Comparison of ENCODE assay signal across 19 mouse cellular contexts in the genomic region with DNA sequence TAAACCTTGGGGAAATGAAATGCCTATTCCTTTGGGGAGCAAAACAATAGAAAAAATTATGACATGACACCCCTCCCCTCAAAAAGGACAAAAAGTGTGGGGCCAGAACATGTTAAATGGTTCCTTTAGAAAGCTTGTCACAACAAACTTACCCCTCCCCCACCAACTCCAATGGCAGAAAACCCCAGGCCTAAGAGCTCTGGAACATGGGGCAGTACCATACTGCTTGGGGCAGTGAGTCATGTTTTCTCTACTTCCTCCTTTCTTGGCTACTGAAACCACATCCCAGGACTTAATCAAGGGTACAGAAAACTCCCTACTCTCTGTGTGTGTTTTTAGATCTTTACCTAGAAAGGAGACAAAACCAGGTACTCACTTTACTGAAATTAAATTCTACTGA.
DNase-seq lines count a peak whose midpoint lies in the region; ATAC-seq and TF ChIP-seq lines count a peak whose summit lies in the region.
"Had no signal": no experiment of that assay in that cellular context is flagged by ENCODE, and none has a peak within 500 bp of the region (broad histone marks: within the 10 kb centered on the region; RNA-seq: fewer than 3 reads in every experiment).

No protein-coding gene starts in this region.

- no peak overlapping the region for H3K4me2 ChIP-seq in embryonic facial prominence, embryonic 14.5 days (ENCODE audit: low read depth, low read length)
- H3K4me2 ChIP-seq in myocyte (ENCODE audit: low read depth) = peak overlapping the region; percentile 12
- H3K4me2 ChIP-seq in kidney, embryonic 14.5 days (replicated peaks; ENCODE audit: low read depth, low read length) = no peak overlapping the region
- H3K4me2 ChIP-seq in intestine, embryonic 15.5 days (replicated peaks) = no peak overlapping the region
- H3K4me2 ChIP-seq: embryonic facial prominence, embryonic 15.5 days; hindbrain, embryonic 12.5 days; liver, embryonic 13.5 days; midbrain, embryonic 12.5 days; neural tube, embryonic 13.5 days; stomach, embryonic 15.5 days had no signal

- no peak overlapping the region for H3K27ac ChIP-seq in embryonic facial prominence, embryonic 14.5 days (replicated peaks; ENCODE audit: low read depth, low read length)
- no peak overlapping the region for H3K27ac ChIP-seq in embryonic facial prominence, embryonic 10.5 days (replicated peaks)
- no peak overlapping the region for H3K27ac ChIP-seq in kidney, embryonic 14.5 days (ENCODE audit: low read depth, low read length)
- no peak overlapping the region for H3K27ac ChIP-seq in intestine, embryonic 15.5 days
- H3K27ac ChIP-seq: embryonic facial prominence, embryonic 15.5 days; hindbrain, embryonic 12.5 days; limb, embryonic 10.5 days; liver, embryonic 13.5 days; midbrain, embryonic 12.5 days; neural tube, embryonic 13.5 days; stomach, embryonic 15.5 days had no signal

- H3K4me1 ChIP-seq in embryonic facial prominence, embryonic 14.5 days (ENCODE audit: control insufficient read depth, insufficient read depth, low read length) = no peaks in the 10 kb centered on the region
- no peaks in the 10 kb centered on the region for H3K4me1 ChIP-seq in embryonic facial prominence, embryonic 10.5 days
- H3K4me1 ChIP-seq in kidney, embryonic 14.5 days (ENCODE audit: control insufficient read depth, insufficient read depth, low read length) = no peaks in the 10 kb centered on the region
- no peaks in the 10 kb centered on the region for H3K4me1 ChIP-seq in intestine, embryonic 15.5 days (replicated peaks)
- H3K4me1 ChIP-seq: embryonic facial prominence, embryonic 15.5 days; hindbrain, embryonic 12.5 days; limb, embryonic 10.5 days; liver, embryonic 13.5 days; midbrain, embryonic 12.5 days; stomach, embryonic 15.5 days had no signal

- TF ChIP-seq POLR2A in myocyte (IDR thresholded peaks at IDR 0.05; ENCODE audit: insufficient read length, low read depth) = no peak

- no peak overlapping the region for H3ac ChIP-seq in myocyte (ENCODE audit: control insufficient read depth, insufficient read length)

- peak; percentile 33 for DNase-seq in embryonic facial prominence, embryonic 14.5 days (ENCODE audit: low spot score)
- DNase-seq in embryonic facial prominence, embryonic 10.5 days (ENCODE audit: low spot score) = no peak
- no peak for DNase-seq in layer of hippocampus, adult 8-10 months (ENCODE audit: low spot score in 2 of 2)
- DNase-seq: cerebellum, adult 11-12 months; kidney, adult 18-20 months; kidney, postnatal 36 days; liver, embryonic 13.5 days; thymus, postnatal 36 days had no signal

- H3K79me2 ChIP-seq in myocyte (ENCODE audit: control insufficient read depth, insufficient read depth) = no peaks in the 10 kb centered on the region

- H3K27me3 ChIP-seq in embryonic facial prominence, embryonic 14.5 days (replicated peaks; ENCODE audit: control insufficient read depth, insufficient read depth, low read length) = no peaks in the 10 kb centered on the region
- no peaks in the 10 kb centered on the region for H3K27me3 ChIP-seq in embryonic facial prominence, embryonic 10.5 days (replicated peaks; ENCODE audit: low read depth, poor library complexity, severe bottlenecking)
- H3K27me3 ChIP-seq in myocyte (ENCODE audit: control insufficient read depth, insufficient read depth, insufficient read length) = no peaks in the 10 kb centered on the region
- H3K27me3 ChIP-seq in kidney, embryonic 14.5 days (ENCODE audit: control insufficient read depth, insufficient read depth, low read length) = no peaks in the 10 kb centered on the region
- H3K27me3 ChIP-seq in intestine, embryonic 15.5 days (replicated peaks) = no peaks in the 10 kb centered on the region
- H3K27me3 ChIP-seq: embryonic facial prominence, embryonic 15.5 days; hindbrain, embryonic 12.5 days; liver, embryonic 13.5 days; midbrain, embryonic 12.5 days; neural tube, embryonic 13.5 days; stomach, embryonic 15.5 days had no signal

- no peak overlapping the region for H3K4me3 ChIP-seq in embryonic facial prominence, embryonic 14.5 days (ENCODE audit: low read depth, low read length)
- H3K4me3 ChIP-seq in embryonic facial prominence, embryonic 10.5 days = no peak overlapping the region
- H3K4me3 ChIP-seq in myocyte = no peak overlapping the region
- no peak overlapping the region for H3K4me3 ChIP-seq in kidney, embryonic 14.5 days (ENCODE audit: low read length)
- no peak overlapping the region for H3K4me3 ChIP-seq in intestine, embryonic 15.5 days (replicated peaks)
- H3K4me3 ChIP-seq: embryonic facial prominence, embryonic 15.5 days; hindbrain, embryonic 12.5 days; limb, embryonic 10.5 days; liver, embryonic 13.5 days; midbrain, embryonic 12.5 days; neural tube, embryonic 13.5 days; stomach, embryonic 15.5 days had no signal

- peaks cover 21% of the 10 kb centered on the region for H3K36me3 ChIP-seq in embryonic facial prominence, embryonic 14.5 days (ENCODE audit: control insufficient read depth, insufficient read depth, low read length)
- peaks cover 18% of the 10 kb centered on the region for H3K36me3 ChIP-seq in embryonic facial prominence, embryonic 10.5 days (replicated peaks)
- peaks cover 16% of the 10 kb centered on the region for H3K36me3 ChIP-seq in myocyte (ENCODE audit: control insufficient read depth, insufficient read depth)
- peaks cover 37% of the 10 kb centered on the region for H3K36me3 ChIP-seq in kidney, embryonic 14.5 days (ENCODE audit: control insufficient read depth, insufficient read depth, low read length)
- H3K36me3 ChIP-seq in intestine, embryonic 15.5 days = peaks cover 2% of the 10 kb centered on the region; the same call in 1 of the 2 replicates
- H3K36me3 ChIP-seq: hindbrain, embryonic 12.5 days; liver, embryonic 13.5 days; midbrain, embryonic 12.5 days had no signal

- H3K9ac ChIP-seq in embryonic facial prominence, embryonic 14.5 days (ENCODE audit: low read depth, low read length) = no peak overlapping the region
- no peak overlapping the region for H3K9ac ChIP-seq in kidney, embryonic 14.5 days (ENCODE audit: low read depth, low read length)
- no peak overlapping the region for H3K9ac ChIP-seq in intestine, embryonic 15.5 days
- H3K9ac ChIP-seq: embryonic facial prominence, embryonic 15.5 days; hindbrain, embryonic 12.5 days; liver, embryonic 13.5 days; midbrain, embryonic 12.5 days; neural tube, embryonic 13.5 days; stomach, embryonic 15.5 days had no signal

- H3K9me3 ChIP-seq in embryonic facial prominence, embryonic 14.5 days (ENCODE audit: control insufficient read depth, low read length) = no peaks in the 10 kb centered on the region
- H3K9me3 ChIP-seq in embryonic facial prominence, embryonic 10.5 days = no peaks in the 10 kb centered on the region
- no peaks in the 10 kb centered on the region for H3K9me3 ChIP-seq in kidney, embryonic 14.5 days (ENCODE audit: control insufficient read depth, low read length)
- no peaks in the 10 kb centered on the region for H3K9me3 ChIP-seq in intestine, embryonic 15.5 days
- H3K9me3 ChIP-seq: embryonic facial prominence, embryonic 15.5 days; hindbrain, embryonic 12.5 days; limb, embryonic 10.5 days; liver, embryonic 13.5 days; midbrain, embryonic 12.5 days; neural tube, embryonic 13.5 days; stomach, embryonic 15.5 days had no signal

- ATAC-seq in embryonic facial prominence, embryonic 14.5 days (ENCODE audit: low read depth) = no peak
- peak; percentile 76 for ATAC-seq in CD4-positive, CD25-positive, alpha-beta regulatory T cell, adult 4 months
- ATAC-seq in granulocyte monocyte progenitor cell, adult 5-6 weeks (replicated peaks; ENCODE audit: poor library complexity, severe bottlenecking) = peak; percentile 98
- ATAC-seq in kidney, embryonic 14.5 days (ENCODE audit: low FRiP score, low TSS enrichment) = no peak
- no peak for ATAC-seq in intestine, embryonic 15.5 days

TF ChIP-seq in myocyte, 11 proteins besides CTCF, POLR2A, EP300 and RAD21:
- TF ChIP-seq SRF (IDR thresholded peaks at IDR 0.05; ENCODE audit: control insufficient read depth, insufficient read length, low read depth) (no peak), MYOD1 (IDR thresholded peaks at IDR 0.05; ENCODE audit: control insufficient read depth in 1 of 3, insufficient read length in 2 of 3, low read depth in 2 of 3) (no peak), USF1 (IDR thresholded peaks at IDR 0.05; ENCODE audit: low read depth) (no peak)

Comparison
In these comparisons a context has a peak if more than half of its experiments do, and no peak if none do; other contexts are left out.
1. ATAC-seq: peak in CD4-positive, CD25-positive, alpha-beta regulatory T cell, adult 4 months (single experiment) and granulocyte monocyte progenitor cell, adult 5-6 weeks (single experiment); none in embryonic facial prominence, embryonic 14.5 days (single experiment), kidney, embryonic 14.5 days (single experiment) and intestine, embryonic 15.5 days (single experiment).